Mouse (Mus musculus): ENCODE data around the gene Snrpb. TPM values are rescaled to one million over a fixed set of nuclear protein-coding genes. Genes with fewer than 3 reads are reported as not detected.

Gene Snrpb
- 170 to 185 TPM (median 178 TPM) in 4 replicates for total RNA-seq (2023)

GRCm38 (mm10) chr2:130178706-130179506, at the start of gene Snrpb:
TSS of gene Snrpb (minus strand) at chr2:130179403.

GRCm38 (mm10) chr2:130194894-130195293, 15.7 kb upstream of the Snrpb start, which contains the start of gene Tmc2:
TSS of gene Tmc2 (plus strand) at chr2:130195194.

Other genes starting within 250 kb of the Snrpb start
- not detected in 4 replicates for gene Tgm3, start 167.1 kb downstream of the Snrpb start, total RNA-seq (2023)
- gene Tgm6, start 67.0 kb downstream of the Snrpb start, total RNA-seq (2023), result not detected in 4 replicates
- not detected in 4 replicates for gene Tmc2, start 15.8 kb upstream of the Snrpb start, total RNA-seq (2023)
- 312 to 373 TPM (median 325 TPM) in 4 replicates for gene Nop56, start 95.0 kb upstream of the Snrpb start, total RNA-seq (2023)
- gene Idh3b, start 105.1 kb upstream of the Snrpb start, total RNA-seq (2023), result 118 to 131 TPM (median 124 TPM) in 4 replicates
- not detected in 4 replicates for gene Ebf4, start 115.8 kb upstream of the Snrpb start, total RNA-seq (2023)
- 0.63 to 1.1 TPM (median 0.69 TPM) in 3 of 4 replicates, not detected in the other for gene Cpxm1, start 218.2 kb upstream of the Snrpb start, total RNA-seq (2023)
- not detected in 4 replicates for gene Gm28372, start 225.8 kb upstream of the Snrpb start, total RNA-seq (2023)
- gene 1700020A23Rik, start 225.9 kb upstream of the Snrpb start, total RNA-seq (2023), result not detected in 4 replicates
- gene Tmem239, start 227.1 kb upstream of the Snrpb start, total RNA-seq (2023), result not detected in 4 replicates
- gene Vps16, start 244.9 kb upstream of the Snrpb start, total RNA-seq (2023), result 142 to 168 TPM (median 153 TPM) in 4 replicates
- gene Pced1a, start 245.3 kb upstream of the Snrpb start, total RNA-seq (2023), result 16.8 to 23.0 TPM (median 19.8 TPM) in 4 replicates

Measured in B cell, adult 62 days (primary cell).